Mouse (Mus musculus) ES-E14 (cell line): ENCODE results near the gene Agtrap. TPM values are rescaled to one million over a fixed set of nuclear protein-coding genes. Genes with fewer than 3 reads are reported as not detected.

ENCODE experiments used
- DNase-seq: peaks from one replicate; pipeline ENCODE4 v3.0.0-alpha.2; 2013; ENCODE audit warnings: low read depth, low spot score
- H3K27ac ChIP-seq: 2 replicates; pipeline ENCODE4 v1.5.1; 2012; ENCODE audit warnings: low read depth, mild to moderate bottlenecking, low read length, moderate library complexity, mixed read lengths; ENCODE audit not compliant: poor library complexity, insufficient read depth, severe bottlenecking
- H3K36me3 ChIP-seq: 2 replicates; pipeline ENCODE4 v1.6.1; 2012; ENCODE audit warnings: mild to moderate bottlenecking, low read length, moderate library complexity, mixed read lengths; ENCODE audit not compliant: control insufficient read depth, poor library complexity, insufficient read depth, severe bottlenecking
- H3K4me1 ChIP-seq, 2 experiments: fragments of 150-350 bp in 1 of 2; sonication (generic) in 1 of 2; 2 replicates each; pipeline ENCODE4 v1.6.1; 2012; ENCODE audit warnings: low read length in 2 of 2, mild to moderate bottlenecking in 1 of 2, mixed read lengths in 1 of 2; ENCODE audit not compliant: control insufficient read depth in 2 of 2, insufficient read depth in 2 of 2, poor library complexity in 1 of 2
- H3K4me3 ChIP-seq, 2 experiments: fragments of 150-350 bp in 1 of 2; sonication (generic) in 1 of 2; 2 replicates each; pipeline ENCODE4 v1.5.1; 2012; ENCODE audit warnings: low read length in 2 of 2, low read depth in 1 of 2, mild to moderate bottlenecking in 1 of 2, mixed read lengths in 1 of 2; ENCODE audit not compliant: insufficient read depth in 1 of 2, poor library complexity in 1 of 2, severe bottlenecking in 1 of 2
- H3K9ac ChIP-seq: 2 replicates; pipeline ENCODE4 v1.6.1; 2012; ENCODE audit warnings: low read depth, mild to moderate bottlenecking, low read length, mixed read lengths; ENCODE audit not compliant: poor library complexity, insufficient read depth, severe bottlenecking
- H3K9me3 ChIP-seq: fragments of 150-350 bp; sonication (generic); 2 replicates; pipeline ENCODE4 v1.6.1; 2012; ENCODE audit warnings: low read depth, mild to moderate bottlenecking, low read length; ENCODE audit not compliant: control insufficient read depth, insufficient read depth
- CHD2 ChIP-seq: IDR thresholded peaks from 2 replicates; pipeline ENCODE4 v1.6.1; 2014; ENCODE audit warnings: mild to moderate bottlenecking, low read depth, low read length, inconsistent platforms
- HCFC1 ChIP-seq: IDR thresholded peaks from 2 replicates; pipeline ENCODE4 v1.6.1; 2012; ENCODE audit warnings: low read length, inconsistent platforms, borderline replicate concordance; ENCODE audit not compliant: insufficient read depth
- MAFK ChIP-seq: IDR thresholded peaks from 2 replicates; pipeline ENCODE4 v1.6.1; 2014; ENCODE audit warnings: mild to moderate bottlenecking, low read depth, low read length, inconsistent platforms; ENCODE audit not compliant: insufficient read depth
- ZC3H11A ChIP-seq: IDR thresholded peaks from 2 replicates; pipeline ENCODE4 v1.6.1; 2012; ENCODE audit warnings: low read depth, mild to moderate bottlenecking, inconsistent platforms, low read length, borderline replicate concordance
- ZNF384 ChIP-seq: IDR thresholded peaks from 2 replicates; pipeline ENCODE4 v1.6.1; 2012; ENCODE audit warnings: low read depth, low read length, inconsistent platforms
- in situ Hi-C, 2 experiments: fragments of 600-800 bp; cut with MboI; formaldehyde crosslinking; loops; one replicate each; pipeline ENCODE4 v1.15.1; 2025; ENCODE audit warnings: low sequenced_read_pairs in 2 of 2, inconsistent platforms in 1 of 2; ENCODE audit not compliant: unreplicated experiment in 2 of 2
- total RNA-seq: library from RNA; depleted of rRNA; stranded (reverse); fragments of 300-350 nt; gene quantifications from 2 replicates; pipeline ENCODE4 v1.2.3, GENCODE M21; 2012

The Agtrap gene
- total RNA-seq, 1 experiment = 122 TPM

GRCm38 (mm10) chr4:148109215-148109614 is 21.4 kb upstream of the Agtrap start:
- in situ Hi-C loops = no loop called here
- Histone ChIP-seq H3K9me3 (no peaks in the 10 kb centered on the region), H3K9ac (no peak overlapping the region), H3K4me3 (no peak overlapping the region), H3K4me1 (peaks cover 0 to 16% of the 10 kb centered on the region in 2 experiments; a peak in 3 of 4 replicates), H3K36me3 (no peaks in the 10 kb centered on the region), H3K27ac (no peak overlapping the region)
- no peak for TF ChIP-seq ZNF384
- no peak for TF ChIP-seq ZC3H11A
- no peak for TF ChIP-seq CHD2
- no peak for TF ChIP-seq HCFC1
- no peak for TF ChIP-seq MAFK
- DNase-seq = no peak

GRCm38 (mm10) chr4:148108565-148109100 is 20.8 kb upstream of the Agtrap start:
- H3K27ac ChIP-seq = no peak overlapping the region
- in situ Hi-C loops = no loop called here
- H3K4me3 ChIP-seq = no peak overlapping the region
- peaks cover 0 to 16% of the 10 kb centered on the region in 2 experiments; a peak in 3 of 4 replicates for H3K4me1 ChIP-seq
- H3K9ac ChIP-seq = no peak overlapping the region
- H3K36me3 ChIP-seq = no peaks in the 10 kb centered on the region
- DNase-seq = no peak
- no peak for TF ChIP-seq ZNF384
- H3K9me3 ChIP-seq = no peaks in the 10 kb centered on the region

GRCm38 (mm10) chr4:148107621-148108291 is 19.9 kb upstream of the Agtrap start:
- DNase-seq = no peak
- peak overlapping the region; percentile 48 for H3K9ac ChIP-seq
- peak overlapping the region in 1 of 2 experiments; percentile 48; a peak in 2 of 4 replicates for H3K4me3 ChIP-seq
- no peak for TF ChIP-seq HCFC1
- no peak for TF ChIP-seq MAFK
- no peak for TF ChIP-seq ZC3H11A
- TF ChIP-seq ZNF384 = no peak
- no peak overlapping the region for H3K27ac ChIP-seq
- H3K36me3 ChIP-seq = no peaks in the 10 kb centered on the region
- H3K9me3 ChIP-seq = no peaks in the 10 kb centered on the region
- in situ Hi-C loops = no loop called here
- peaks cover 0 to 15% of the 10 kb centered on the region in 2 experiments; a peak in 3 of 4 replicates for H3K4me1 ChIP-seq

GRCm38 (mm10) chr4:148104146-148104545 is 16.3 kb upstream of the Agtrap start:
- TF ChIP-seq ZC3H11A (no peak), MAFK (no peak), ZNF384 (no peak), HCFC1 (no peak), CHD2 (no peak)

More at GRCm38 (mm10) chr4:148104146-148104545, 16.3 kb upstream of the Agtrap start:
- H3K9me3 ChIP-seq = no peaks in the 10 kb centered on the region
- in situ Hi-C loops = no loop called here
- H3K4me1 ChIP-seq = peaks cover 2 to 21% of the 10 kb centered on the region in 2 experiments; a peak in 3 of 4 replicates
- H3K9ac ChIP-seq = no peak overlapping the region
- H3K4me3 ChIP-seq = no peak overlapping the region
- DNase-seq = no peak
- H3K27ac ChIP-seq = no peak overlapping the region
- no peaks in the 10 kb centered on the region for H3K36me3 ChIP-seq
